Mouse (Mus musculus) activated CD4-positive, CD25-positive, alpha-beta regulatory T cell, adult 4 months (primary cell): Measurements from ENCODE around the gene Fam196b. TPM values are rescaled to one million over a fixed set of nuclear protein-coding genes. Genes with fewer than 3 reads are reported as not detected.

Experiments used
- ATAC-seq: one replicate; pipeline ENCODE4 v1.8.0; 2017
- polyA plus RNA-seq, 2 experiments: library from polyadenylated mRNA; unstranded; fragments of 100-300 nt; shearing (Covaris generic); gene quantifications; one replicate each; pipeline ENCODE4 v1.2.1; 2017

Gene Fam196b
- polyA plus RNA-seq, 2 experiments from 2014 or later: 5.7 to 6.7 TPM

DNA sequence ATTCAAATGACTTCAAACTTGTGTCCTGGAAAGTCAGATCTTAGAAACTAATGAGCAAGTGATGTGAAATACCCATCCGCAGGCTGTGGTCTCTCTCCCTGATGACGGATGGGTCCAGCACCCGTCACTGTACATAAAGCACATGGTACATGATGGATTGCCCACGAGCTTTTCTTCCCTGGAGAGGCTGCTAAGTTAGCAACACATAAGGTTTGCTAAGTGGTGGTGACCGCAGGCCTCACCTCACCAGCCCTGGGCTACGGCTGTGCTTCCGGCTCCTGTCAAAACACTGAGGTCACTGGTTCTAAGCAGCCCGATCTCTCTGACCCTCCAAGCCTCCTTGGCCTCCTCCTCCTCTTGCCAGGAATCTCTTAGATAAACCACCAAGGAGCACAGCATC lies 91.7 kb downstream of the Fam196b start:
- ATAC-seq: no peak

DNA sequence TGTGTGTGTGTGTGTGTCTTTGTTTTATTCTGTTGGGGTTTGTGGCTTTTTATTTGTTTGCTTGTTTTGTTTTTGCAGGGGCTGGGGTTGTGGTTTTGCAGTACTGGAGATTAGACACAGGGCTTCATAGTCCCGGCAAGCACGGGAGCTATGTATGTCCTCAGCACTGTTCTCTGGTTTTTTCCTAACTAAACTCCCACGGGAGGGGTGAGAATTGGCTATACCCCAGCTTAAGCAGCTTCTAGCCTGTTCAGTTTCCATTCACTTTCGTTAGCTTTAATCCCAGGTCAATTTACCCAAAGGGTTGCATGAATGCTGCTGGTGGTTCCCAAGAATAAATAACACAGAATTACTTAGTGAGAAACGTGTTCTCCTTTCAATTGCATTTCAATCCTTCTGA lies 92.2 kb downstream of the Fam196b start:
- ATAC-seq: no peak

DNA sequence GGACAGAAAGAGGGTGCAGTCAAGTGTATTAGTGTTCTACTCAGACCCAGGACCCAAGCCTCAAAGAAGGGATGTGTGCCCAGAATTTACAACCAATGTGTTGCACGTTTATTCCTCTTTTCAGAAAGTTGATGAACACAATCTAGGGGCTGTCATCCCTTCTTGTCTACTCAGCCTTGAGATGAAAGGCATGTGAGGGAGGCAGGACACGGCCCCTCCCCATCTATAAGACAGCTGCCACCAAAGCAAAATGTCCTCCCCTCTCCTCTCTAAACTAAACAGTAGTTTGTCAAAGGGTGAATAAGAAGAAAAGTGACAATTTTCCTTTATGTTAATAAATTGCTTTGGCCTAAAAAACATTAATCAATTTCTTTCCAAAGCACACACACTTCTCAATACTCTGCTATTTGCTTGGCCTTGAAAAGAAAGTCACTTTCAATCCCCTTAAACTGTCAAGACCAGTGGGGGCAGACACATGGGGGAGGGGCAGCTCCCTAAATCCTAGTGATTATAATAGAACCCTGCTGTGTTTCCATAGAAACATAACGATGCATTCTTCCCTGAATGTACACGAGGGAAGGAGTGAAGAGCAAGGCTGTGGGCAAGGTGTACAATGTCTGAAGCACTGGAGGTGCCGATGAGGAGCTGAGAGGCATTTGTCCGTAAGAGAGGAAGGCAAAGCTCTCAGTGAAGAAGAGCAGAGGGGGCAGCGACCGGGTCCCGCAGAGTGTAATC lies 101.4 kb downstream of the Fam196b start:
- no peak for ATAC-seq

DNA sequence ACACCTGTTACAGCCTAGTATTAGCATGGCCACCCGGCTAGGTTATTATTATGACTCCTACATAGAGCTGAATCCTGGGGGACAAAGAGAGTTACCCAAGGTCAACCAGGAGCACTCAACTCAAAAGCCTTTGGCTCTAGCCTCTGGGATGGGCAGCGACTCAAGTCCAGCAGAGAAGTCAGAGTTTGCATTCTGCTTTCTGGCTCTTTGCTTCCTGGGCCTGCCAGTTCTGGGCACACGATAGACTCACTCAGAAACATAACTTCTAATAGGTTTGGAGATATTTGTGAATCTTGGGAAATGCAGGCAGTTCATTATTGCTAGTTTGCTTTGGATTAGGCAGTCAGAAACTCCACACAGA lies 102.0 kb downstream of the Fam196b start:
- no peak for ATAC-seq

DNA sequence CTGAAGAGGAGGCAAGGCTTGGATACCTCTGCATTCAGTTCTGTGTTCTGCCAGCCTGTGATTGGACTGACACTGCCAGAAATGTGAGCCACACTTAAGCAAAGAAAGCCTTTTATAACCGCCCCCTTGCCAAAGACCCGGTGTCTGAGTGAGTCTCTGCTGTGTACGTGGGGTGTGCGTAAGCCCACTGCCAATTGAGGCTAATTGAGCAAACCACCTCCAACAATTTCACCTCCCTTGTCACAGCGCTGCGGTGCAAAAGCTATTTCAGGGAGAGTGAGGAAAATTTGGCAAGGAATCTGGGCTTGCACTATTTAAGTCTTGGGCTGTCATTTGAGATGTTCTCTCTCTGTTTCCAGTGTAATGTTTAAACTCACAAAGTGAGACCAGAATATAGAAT lies 106.4 kb downstream of the Fam196b start:
- no peak for ATAC-seq

DNA sequence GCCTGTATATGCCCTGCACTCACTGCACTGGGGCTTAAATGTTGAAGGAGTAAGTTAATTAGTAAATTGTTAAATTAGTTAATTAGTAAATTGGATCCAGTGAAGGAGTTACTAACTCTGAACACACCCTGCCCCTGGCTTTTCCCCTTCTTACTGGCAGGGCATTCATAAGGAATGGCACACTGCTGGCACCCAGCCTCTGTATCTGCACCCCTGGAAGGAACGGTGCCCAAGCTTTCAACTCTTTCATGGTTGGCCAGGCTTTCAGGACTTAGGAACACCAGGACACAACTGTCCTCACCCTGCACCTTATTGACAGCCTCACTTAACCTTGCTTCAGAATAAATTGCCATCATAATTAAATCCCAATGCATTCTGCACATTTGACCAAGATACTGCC lies 109.9 kb downstream of the Fam196b start:
- no peak for ATAC-seq

DNA sequence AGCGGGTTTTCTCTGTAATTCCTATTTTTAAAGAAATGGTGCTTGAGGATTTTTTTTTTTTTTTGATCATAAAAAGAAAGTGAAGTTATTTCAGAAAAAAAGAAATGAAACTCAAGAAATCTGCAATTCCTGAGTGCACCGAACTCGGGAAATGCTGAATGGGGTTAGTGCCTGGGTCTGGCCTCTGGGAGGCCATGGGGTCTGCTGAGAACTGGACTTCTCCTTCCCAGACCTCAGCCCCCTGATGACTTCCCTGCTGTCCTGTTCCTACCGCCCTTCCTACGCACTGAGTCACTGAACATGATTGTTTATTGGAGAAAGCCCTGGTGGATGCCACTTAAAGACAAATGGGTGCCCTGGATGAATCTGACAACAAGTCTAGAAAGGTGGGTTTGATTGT lies 112.6 kb downstream of the Fam196b start:
- ATAC-seq: no peak

DNA sequence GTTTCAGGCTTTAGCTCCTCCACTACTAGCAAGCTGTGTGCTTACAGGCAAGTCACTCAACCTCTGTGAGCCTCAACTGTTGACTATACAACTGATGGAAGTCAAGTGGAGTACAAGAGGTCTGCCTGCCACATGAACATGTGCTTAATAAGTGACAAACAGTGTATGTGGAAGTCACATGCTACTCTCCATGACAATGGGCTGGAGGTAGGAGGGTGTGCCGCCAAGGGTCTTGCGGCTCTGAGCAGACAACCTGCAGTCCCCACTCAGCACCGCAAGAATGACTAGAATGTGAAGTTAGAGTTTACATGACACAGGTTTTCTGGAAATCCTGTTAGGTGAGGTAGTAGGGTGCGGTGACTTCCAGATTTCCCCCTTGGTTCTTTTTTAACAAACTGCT lies 116.3 kb downstream of the Fam196b start:
- no peak for ATAC-seq

DNA sequence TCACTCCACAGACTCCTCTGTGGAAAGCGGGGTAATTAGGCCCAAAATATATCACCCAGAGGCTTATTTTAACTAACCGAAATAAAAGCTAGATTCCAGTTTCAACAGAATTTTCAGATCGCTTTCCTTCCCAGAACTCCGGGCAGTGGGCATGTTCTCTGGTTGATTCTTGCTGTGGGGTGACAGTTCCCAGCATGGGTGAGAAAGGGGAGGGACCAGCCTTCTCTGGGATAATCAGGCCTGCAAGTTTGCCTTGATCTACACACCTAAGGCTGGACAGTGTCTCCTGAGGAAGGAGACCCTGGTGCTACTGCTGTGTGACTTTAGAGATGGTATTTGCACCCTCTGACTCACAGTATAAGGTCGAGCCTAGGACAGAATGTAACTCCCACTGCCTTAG lies 116.7 kb downstream of the Fam196b start:
- ATAC-seq: no peak

DNA sequence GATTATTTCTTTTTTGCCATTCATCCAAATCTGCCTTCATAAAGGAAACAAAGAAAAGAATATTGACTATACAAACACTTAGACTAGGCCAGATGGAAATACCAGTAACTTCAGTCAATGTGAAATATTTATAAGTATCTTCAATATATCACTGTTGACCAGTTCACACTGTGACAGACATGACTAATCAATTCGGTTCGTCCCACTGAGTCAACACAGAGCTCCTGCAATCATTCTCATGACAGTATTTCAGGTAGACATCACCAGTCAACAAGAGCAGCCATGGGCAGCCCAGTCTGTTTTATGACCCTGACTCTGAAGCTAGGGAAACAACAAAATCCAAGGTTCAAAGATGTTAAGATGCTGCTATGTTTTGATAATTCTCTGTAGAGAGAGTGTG lies 117.4 kb downstream of the Fam196b start:
- ATAC-seq: no peak

DNA sequence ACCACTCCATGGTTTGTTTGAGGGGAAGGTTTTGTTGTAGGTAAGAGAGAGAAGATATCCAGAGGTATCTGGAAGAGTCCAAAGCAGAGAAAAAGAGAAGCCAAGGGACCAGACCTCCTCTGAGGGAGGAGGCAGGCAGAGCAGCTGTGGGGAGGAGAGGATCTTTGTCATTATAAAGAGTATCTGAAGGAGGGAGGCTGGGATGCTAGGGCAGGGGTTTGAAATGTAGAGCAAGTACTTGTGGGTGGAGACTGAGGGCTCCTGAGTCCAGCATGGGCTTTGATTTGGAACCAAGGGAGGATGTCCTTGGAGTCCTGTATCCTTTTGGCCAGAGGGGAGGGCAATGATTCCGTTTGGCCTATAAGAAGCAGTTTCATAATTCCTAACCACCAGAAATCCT lies 122.8 kb downstream of the Fam196b start:
- no peak for ATAC-seq

DNA sequence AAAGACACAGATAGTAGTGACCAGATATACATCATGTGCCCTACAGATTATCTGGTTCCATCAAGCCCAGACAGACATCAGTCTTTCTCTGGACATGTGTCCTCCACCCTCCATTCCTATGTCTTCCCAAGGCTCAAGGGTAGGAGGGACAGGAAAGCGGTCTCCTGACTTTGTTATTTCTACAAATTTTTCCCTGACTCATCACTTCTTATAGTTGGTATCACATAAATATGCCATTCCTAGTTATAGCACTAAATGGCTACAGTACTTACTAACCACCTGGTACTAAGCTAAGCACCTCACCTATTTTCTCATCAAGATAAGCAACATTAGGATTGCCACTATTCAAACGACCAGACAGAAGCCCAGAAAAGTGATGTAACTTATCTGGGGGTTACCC lies 123.8 kb downstream of the Fam196b start:
- no peak for ATAC-seq

DNA sequence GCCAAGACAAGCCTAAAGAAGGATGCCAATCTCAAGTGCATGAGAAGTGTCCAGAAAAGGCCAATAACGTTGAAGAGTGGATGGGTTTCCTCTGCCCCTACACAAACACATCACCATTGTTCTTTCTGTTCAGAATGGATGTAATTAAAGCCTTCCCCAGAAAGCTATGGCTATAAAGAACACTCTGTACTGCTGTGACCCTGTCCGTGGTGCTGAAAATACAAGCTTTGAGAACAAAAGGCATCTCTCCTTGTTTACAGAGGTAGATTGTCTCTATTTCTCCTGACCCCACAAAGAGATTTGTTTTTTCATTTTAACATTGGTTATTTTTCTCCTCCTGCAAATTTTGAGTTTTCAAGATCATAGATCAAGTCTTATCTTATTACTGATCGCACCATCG lies 133.3 kb downstream of the Fam196b start:
- ATAC-seq: no peak

DNA sequence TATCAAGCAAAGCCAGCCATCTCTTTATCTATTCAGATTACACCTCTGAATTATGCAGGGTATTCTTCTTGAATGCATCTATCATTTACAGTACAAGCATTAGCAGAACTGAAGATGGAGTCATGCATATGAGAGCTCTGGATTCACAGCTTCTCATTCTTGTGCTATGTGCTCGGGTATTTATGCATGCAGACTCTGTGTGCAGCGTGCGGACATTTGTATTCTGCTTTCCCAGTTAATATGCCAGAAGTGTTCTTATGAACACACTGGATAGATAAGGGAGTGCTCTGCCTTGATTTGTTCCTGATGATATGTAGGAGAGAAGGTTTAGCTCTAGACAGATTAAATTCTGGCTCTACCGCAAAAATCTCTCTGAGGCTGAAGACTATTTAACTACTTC lies 135.3 kb downstream of the Fam196b start:
- ATAC-seq: no peak

DNA sequence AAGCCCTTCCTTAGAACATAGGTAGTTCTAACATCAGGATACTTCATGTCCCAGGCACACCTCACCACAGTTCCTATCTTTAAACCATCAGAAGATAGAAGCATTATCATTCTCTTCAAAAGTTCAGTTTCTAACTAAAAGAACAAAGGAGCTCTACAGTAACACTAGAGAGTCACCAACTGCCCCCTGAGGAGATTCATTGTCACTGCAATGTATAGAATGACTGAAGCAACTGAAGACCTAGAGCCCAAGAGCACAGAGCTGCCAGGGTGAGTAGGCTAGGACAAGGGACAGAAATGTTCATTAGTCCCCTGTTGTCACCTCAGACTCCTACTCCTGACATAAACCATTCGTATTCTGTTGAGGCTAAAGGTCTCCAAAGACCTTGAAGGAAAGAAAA lies 152.4 kb downstream of the Fam196b start:
- no peak for ATAC-seq

DNA sequence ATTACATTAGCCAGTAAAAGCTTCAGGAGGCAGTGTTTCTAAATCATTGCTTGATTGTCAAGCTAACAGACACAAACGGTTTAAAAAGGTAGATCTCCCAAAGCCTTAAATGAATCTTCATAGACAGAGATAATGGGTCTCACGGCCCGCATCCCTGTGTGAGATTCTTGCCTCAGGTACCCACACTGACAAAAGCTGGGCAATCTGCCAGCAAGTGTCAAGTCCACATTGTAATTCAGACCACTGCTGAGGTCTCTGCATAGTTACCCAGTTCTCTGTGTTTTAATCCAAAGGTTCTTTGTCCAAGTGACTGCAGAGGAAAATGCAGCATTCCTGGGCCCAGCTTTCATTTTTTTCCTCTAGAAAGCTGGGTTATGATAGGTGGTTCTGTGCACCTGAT lies 153.9 kb downstream of the Fam196b start:
- ATAC-seq: no peak

DNA sequence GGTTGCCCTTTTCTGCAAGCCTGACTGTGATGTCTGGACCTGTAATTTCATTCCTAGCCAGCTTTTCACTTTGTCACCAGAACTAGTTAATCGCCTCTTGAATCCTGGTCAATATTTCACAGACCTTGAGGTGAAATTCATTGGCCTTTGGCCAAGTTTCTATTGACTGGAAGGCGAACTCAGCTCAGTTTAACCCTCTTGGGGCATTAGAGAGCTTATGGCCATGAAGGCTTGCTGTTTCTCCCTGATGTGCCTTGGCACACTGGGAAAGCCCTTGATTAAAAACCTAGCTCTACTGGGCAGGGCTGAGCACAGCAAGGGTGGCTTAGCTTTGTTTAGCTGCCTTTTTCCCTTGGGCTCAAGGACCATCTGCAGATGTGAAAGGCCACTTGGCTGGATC lies 155.2 kb downstream of the Fam196b start:
- ATAC-seq: no peak

Other genes with a start within 250 kb of the Fam196b start
- 1 to 10 TPM; 4.4 to 9.0 TPM for gene 4930469K13Rik, start 216.3 kb upstream of the Fam196b start, polyA plus RNA-seq
- not detected for gene Foxi1, start 106.7 kb upstream of the Fam196b start, polyA plus RNA-seq